Mouse (Mus musculus) heart, postnatal 0 days (tissue): Measurements from ENCODE around the gene Phf7. TPM values are rescaled to one million over a fixed set of nuclear protein-coding genes. Genes with fewer than 3 reads are reported as not detected.

Source experiments
- ATAC-seq: fragments of 200-750 bp; cut with Nextera tagmentation; 2 replicates; pipeline ENCODE4 v1.8.0; 2017; ENCODE audit warnings: low read depth, moderate number of reproducible peaks, moderate library complexity; ENCODE audit not compliant: insufficient read depth
- DNase-seq: peaks from one replicate; pipeline ENCODE4 v3.0.0-alpha.2; 2016; ENCODE audit warnings: low spot score
- H3K27ac ChIP-seq: fragments of 300-500 bp; sonication (generic); 2 replicates; pipeline ENCODE4 v1.5.1; 2014; ENCODE audit warnings: low read depth, mild to moderate bottlenecking
- H3K27me3 ChIP-seq: fragments of 300-500 bp; sonication (generic); 2 replicates; pipeline ENCODE4 v1.6.1; 2014; ENCODE audit warnings: low read length, mixed read lengths; ENCODE audit not compliant: control insufficient read depth, insufficient read depth
- H3K36me3 ChIP-seq: fragments of 300-500 bp; sonication (generic); replicated peaks from 2 replicates; pipeline ENCODE4 v1.6.1; 2014; ENCODE audit warnings: low read length, mixed read lengths; ENCODE audit not compliant: control insufficient read depth, insufficient read depth
- H3K4me1 ChIP-seq: fragments of 300-500 bp; sonication (generic); 2 replicates; pipeline ENCODE4 v1.6.1; 2014; ENCODE audit warnings: antibody characterized with exemption; ENCODE audit not compliant: control insufficient read depth, insufficient read depth
- H3K4me2 ChIP-seq: fragments of 300-500 bp; sonication (generic); 2 replicates; pipeline ENCODE4 v1.6.1; 2014; ENCODE audit warnings: low read depth, mild to moderate bottlenecking, low read length, moderate library complexity
- H3K4me3 ChIP-seq: fragments of 300-500 bp; sonication (generic); 2 replicates; pipeline ENCODE4 v1.5.1; 2014; ENCODE audit warnings: low read depth, low read length
- H3K9ac ChIP-seq: fragments of 300-500 bp; sonication (generic); replicated peaks from 2 replicates; pipeline ENCODE4 v1.6.1; 2014; ENCODE audit warnings: low read depth, low read length, mixed read lengths
- H3K9me3 ChIP-seq: fragments of 300-500 bp; sonication (generic); replicated peaks from 2 replicates; pipeline ENCODE4 v1.6.1; 2016; ENCODE audit warnings: low read length; ENCODE audit not compliant: control insufficient read depth
- CTCF ChIP-seq: IDR thresholded peaks from 2 replicates; pipeline ENCODE4 v1.5.1; 2016; ENCODE audit warnings: antibody characterized with exemption, control low read depth, low read depth
- EP300 ChIP-seq: IDR thresholded peaks from 2 replicates; pipeline ENCODE4 v1.6.1; 2016; ENCODE audit warnings: antibody characterized with exemption, low read depth
- WGBS: fragments of 180-500 bp; shearing (Covaris S2); extraction: QIAGEN DNeasy Blood & Tissue Kit; methylation state at CpG from one replicate; pipeline ENCODE4 v1.1.7; 2014; 5-methylcytosine and 5-hydroxymethylcytosine counted together
- polyA plus RNA-seq: library from polyadenylated mRNA; unstranded; fragments of >200 nt; fragmentation: Nextera tagmentation; extraction: Ambion mirVana; gene quantifications from 2 replicates; pipeline ENCODE4 v1.2.1, GENCODE M21; 2015
- total RNA-seq: library from RNA; depleted of rRNA; stranded (reverse); fragments of >200 nt; gene quantifications from 2 replicates; pipeline ENCODE4 v1.2.3, GENCODE M21; 2014; ENCODE audit warnings: low replicate concordance

Gene Phf7
- total and polyA plus RNA-seq, 2 experiments from 2014 or later: 2.1 to 12.5 TPM

GRCm38 (mm10) chr14:31209133-31209557 lies 42.0 kb downstream of the Phf7 start:
- peak; percentile 94 for DNase-seq
- H3K4me1 ChIP-seq: peaks cover 28% of the 10 kb centered on the region
- ATAC-seq: peak; percentile 80

GRCm38 (mm10) chr14:31208084-31208483 lies 43.0 kb downstream of the Phf7 start, which contains the start of gene Tnnc1:
Gene Tnnc1, plus strand, starts transcription at chr14:31208312.
- Histone ChIP-seq H3K4me3 (peak within 1 kb of the TSS; percentile 76), H3K9ac (peak within 1 kb of the TSS; percentile 90), H3K9me3 (no peaks in the 10 kb centered on the region), H3K36me3 (peaks cover 36% of the 10 kb centered on the region), H3K27me3 (no peaks in the 10 kb centered on the region), H3K4me2 (peak within 1 kb of the TSS; percentile 87), H3K27ac (peak within 1 kb of the TSS; percentile 98), H3K4me1 (peaks cover 33% of the 10 kb centered on the region)
- DNase-seq: peak; percentile 81
- WGBS: 36% methylated on average over 2 of the region's 2 CpGs
- ATAC-seq: peak; percentile 57
- TF ChIP-seq EP300 (no peak), CTCF (no peak)

More at GRCm38 (mm10) chr14:31209133-31209557, 42.0 kb downstream of the Phf7 start:
- H3K27ac ChIP-seq: peak overlapping the region; percentile 98
- H3K36me3 ChIP-seq: peaks cover 26% of the 10 kb centered on the region
- TF ChIP-seq EP300: peak; percentile 99
- no peak for TF ChIP-seq CTCF
- H3K9me3 ChIP-seq: no peaks in the 10 kb centered on the region
- H3K9ac ChIP-seq: peak overlapping the region; percentile 87
- H3K4me3 ChIP-seq: peak overlapping the region; percentile 76
- peak overlapping the region; percentile 87 for H3K4me2 ChIP-seq
- no peaks in the 10 kb centered on the region for H3K27me3 ChIP-seq
- WGBS: 22% methylated on average over 4 of the region's 4 CpGs

- Histone ChIP-seq H3K9me3 (no peaks in the 10 kb centered on the region), H3K27me3 (no peaks in the 10 kb centered on the region), H3K4me2 (peak overlapping the region; percentile 87), H3K27ac (peak overlapping the region; percentile 98), H3K4me1 (peaks cover 28% of the 10 kb centered on the region), H3K36me3 (peaks cover 43% of the 10 kb centered on the region), H3K4me3 (peak overlapping the region; percentile 76), H3K9ac (peak overlapping the region; percentile 90)
- ATAC-seq: no peak
- no peak for TF ChIP-seq EP300
- TF ChIP-seq CTCF: 0 out of 2 replicates have a peak, but pooled peaks have one; percentile 7
- no peak for DNase-seq
- 55% methylated on average over 13 of the region's 13 CpGs for WGBS
These were observed 43.9 kb downstream of the Phf7 start for GRCm38 (mm10) chr14:31207070-31207830.

GRCm38 (mm10) chr14:31206472-31206981 lies 44.6 kb downstream of the Phf7 start:
- no peaks in the 10 kb centered on the region for H3K9me3 ChIP-seq
- H3K4me1 ChIP-seq: peaks cover 25% of the 10 kb centered on the region
- H3K36me3 ChIP-seq: peaks cover 43% of the 10 kb centered on the region
- peak overlapping the region; percentile 98 for H3K27ac ChIP-seq
- WGBS: under 1% methylated on average over 48 of the region's 48 CpGs
- peak overlapping the region; percentile 87 for H3K4me2 ChIP-seq
- ATAC-seq (peak; percentile 30), DNase-seq (peak; percentile 95)
- TF ChIP-seq EP300: 0 out of 2 replicates have a peak, but pooled peaks have one; percentile 13
- no peak for TF ChIP-seq CTCF
- peak overlapping the region; percentile 76 for H3K4me3 ChIP-seq
- H3K27me3 ChIP-seq: no peaks in the 10 kb centered on the region
- peak overlapping the region; percentile 90 for H3K9ac ChIP-seq

GRCm38 (mm10) chr14:31205562-31206467 lies 45.3 kb downstream of the Phf7 start:
- H3K4me1 ChIP-seq: peaks cover 25% of the 10 kb centered on the region
- H3K4me2 ChIP-seq: peak overlapping the region; percentile 87
- no peaks in the 10 kb centered on the region for H3K9me3 ChIP-seq
- TF ChIP-seq CTCF (no peak), EP300 (no peak)
- WGBS: 0% methylated on average over 39 of the region's 39 CpGs
- H3K4me3 ChIP-seq: peak overlapping the region; percentile 76
- ATAC-seq (peak; percentile 2), DNase-seq (no peak)
- peak overlapping the region; percentile 98 for H3K27ac ChIP-seq
- peak overlapping the region; percentile 90 for H3K9ac ChIP-seq
- peaks cover 45% of the 10 kb centered on the region for H3K36me3 ChIP-seq
- H3K27me3 ChIP-seq: no peaks in the 10 kb centered on the region
